Mouse (Mus musculus): Measurements from ENCODE around the gene Egr4. TPM values are rescaled to one million over a fixed set of nuclear protein-coding genes. Genes with fewer than 3 reads are reported as not detected.

Gene Egr4
- polyA plus RNA-seq (2016; fragmentation: Nextera tagmentation; extraction: Ambion mirVana), result not detected in 2 replicates

DNA sequence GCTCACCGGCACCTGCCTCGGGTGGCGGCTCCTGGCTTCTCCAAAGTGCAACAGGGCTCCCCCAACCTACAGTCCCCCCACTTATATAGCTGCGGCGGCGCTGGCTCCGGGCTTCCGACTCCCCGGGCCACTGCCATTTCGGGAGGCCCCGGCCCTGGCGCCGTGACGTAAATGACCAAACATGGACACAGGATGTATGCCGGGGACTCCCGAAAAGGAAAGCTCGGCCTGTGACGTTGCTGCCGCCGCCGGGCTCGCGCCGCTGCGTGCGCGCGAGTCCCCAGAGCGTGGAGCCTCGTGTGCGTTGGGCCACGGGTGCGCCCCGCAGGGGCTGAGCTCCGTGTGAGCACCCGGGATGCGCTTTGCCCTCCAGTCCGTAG is at the start of gene Egr4:
Gene Egr4, minus strand, starts transcription at position 59 of the 380 bp plus-strand sequence.
- peak within 1 kb of the TSS; percentile 46 for H3K4me3 ChIP-seq
- H3K9me3 ChIP-seq, result no peaks in the 10 kb centered on the region
- 0 out of 2 replicates have a peak within 1 kb of the TSS, but pooled peaks have one; percentile 21 for H3K9ac ChIP-seq (replicated peaks)
- ATAC-seq (ENCODE audit: low FRiP score, low read depth), result peak; percentile 17; the same call in 1 of the 2 replicates
- H3K27me3 ChIP-seq, result peaks cover 91% of the 10 kb centered on the region
- peak within 1 kb of the TSS; percentile 66 for H3K4me2 ChIP-seq (replicated peaks)
- H3K4me1 ChIP-seq, result peaks cover 36% of the 10 kb centered on the region
- no peak within 1 kb of the TSS for H3K27ac ChIP-seq (replicated peaks)
- H3K36me3 ChIP-seq, result no peaks in the 10 kb centered on the region
- under 1% methylated on average over 38 of the region's 38 CpGs for WGBS

DNA sequence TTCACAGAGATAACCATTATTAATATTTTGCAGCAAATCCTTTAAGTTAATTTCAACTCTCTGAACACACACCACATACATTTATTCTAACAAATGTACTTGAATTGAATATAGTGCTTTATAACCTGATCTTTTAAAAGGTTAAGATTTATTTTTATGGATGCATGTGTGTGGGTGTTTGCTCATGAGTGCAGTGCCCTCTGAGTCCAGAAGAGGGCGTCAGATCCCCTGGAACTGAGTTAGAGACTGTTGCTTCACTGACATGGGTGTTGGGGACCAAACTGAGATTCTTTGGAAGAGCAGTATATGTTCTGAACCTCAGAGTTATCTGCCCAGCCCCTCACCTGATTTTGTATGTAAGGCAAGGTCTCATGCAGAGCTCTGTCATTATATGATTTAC is 49.0 kb upstream of the Egr4 start:
- H3K4me2 ChIP-seq (replicated peaks), result no peak overlapping the region
- H3K4me3 ChIP-seq, result no peak overlapping the region
- no peak for ATAC-seq (ENCODE audit: low FRiP score, low read depth)
- H3K4me1 ChIP-seq, result no peaks in the 10 kb centered on the region
- H3K9me3 ChIP-seq, result no peaks in the 10 kb centered on the region
- H3K27ac ChIP-seq (replicated peaks), result no peak overlapping the region
- 28% methylated on average over 1 of the region's 1 CpGs for WGBS
- no peaks in the 10 kb centered on the region for H3K27me3 ChIP-seq
- no peaks in the 10 kb centered on the region for H3K36me3 ChIP-seq
- H3K9ac ChIP-seq (replicated peaks), result no peak overlapping the region

DNA sequence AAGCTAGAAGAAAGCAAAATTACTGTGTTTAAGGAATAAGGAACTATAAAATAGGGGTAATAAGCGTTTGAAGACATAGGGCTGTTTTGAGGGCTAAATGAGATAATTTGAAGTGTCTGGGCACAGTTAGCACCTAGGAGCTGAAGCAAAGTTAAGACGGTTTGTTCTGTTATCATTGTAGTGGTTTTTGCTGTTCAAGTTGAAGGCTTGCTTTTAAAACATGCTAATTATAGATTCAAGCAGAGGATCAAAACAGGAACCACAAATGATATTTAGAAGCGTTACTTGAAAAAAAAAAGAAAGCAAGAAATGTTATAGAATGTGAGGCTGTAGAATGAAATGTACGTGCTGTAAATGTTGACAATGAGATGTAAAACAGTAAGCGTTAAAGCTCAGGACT is 34.3 kb upstream of the Egr4 start:
- no peaks in the 10 kb centered on the region for H3K9me3 ChIP-seq
- H3K4me2 ChIP-seq (replicated peaks), result no peak overlapping the region
- H3K36me3 ChIP-seq, result no peaks in the 10 kb centered on the region
- H3K27me3 ChIP-seq, result no peaks in the 10 kb centered on the region
- H3K9ac ChIP-seq (replicated peaks), result no peak overlapping the region
- no peaks in the 10 kb centered on the region for H3K4me1 ChIP-seq
- WGBS, result 90% methylated on average over 5 of the region's 5 CpGs
- ATAC-seq (ENCODE audit: low FRiP score, low read depth), result no peak
- H3K4me3 ChIP-seq, result no peak overlapping the region
- no peak overlapping the region for H3K27ac ChIP-seq (replicated peaks)

DNA sequence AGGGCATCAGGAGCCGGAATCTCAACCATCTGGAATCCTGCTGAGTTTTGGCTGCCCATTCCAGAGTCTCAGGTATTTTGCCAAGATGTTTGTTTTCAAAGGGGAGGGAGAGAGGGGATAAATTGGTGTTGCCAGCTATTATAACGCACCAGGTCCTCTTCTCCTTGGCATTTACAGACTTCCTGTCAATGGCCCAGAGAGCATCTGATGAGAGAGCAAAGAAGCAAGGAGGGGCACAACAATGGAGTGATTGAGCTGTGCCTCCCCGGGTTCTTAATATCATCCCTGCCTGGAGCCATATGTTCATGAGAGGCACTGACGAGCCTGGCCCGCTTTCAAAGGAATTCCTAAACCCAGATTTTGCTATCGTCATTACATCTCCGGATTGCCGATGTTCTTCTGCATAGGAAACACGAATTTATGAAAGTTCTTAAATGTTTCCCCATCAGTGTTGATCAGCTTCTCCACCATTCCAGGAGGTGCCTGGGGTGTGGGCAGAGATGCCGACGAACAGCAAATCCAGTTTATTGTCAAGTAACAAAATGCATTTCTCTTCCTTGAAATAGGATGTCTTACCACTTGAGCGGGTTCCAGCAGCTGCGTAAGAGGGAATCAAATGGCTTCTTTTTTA is 31.0 kb upstream of the Egr4 start:
- H3K9ac ChIP-seq (replicated peaks), result no peak overlapping the region
- H3K4me1 ChIP-seq, result no peaks in the 10 kb centered on the region
- H3K27ac ChIP-seq (replicated peaks), result no peak overlapping the region
- H3K36me3 ChIP-seq, result no peaks in the 10 kb centered on the region
- no peak for ATAC-seq (ENCODE audit: low FRiP score, low read depth)
- H3K9me3 ChIP-seq, result no peaks in the 10 kb centered on the region
- H3K4me2 ChIP-seq (replicated peaks), result no peak overlapping the region
- 79% methylated on average over 13 of the region's 13 CpGs for WGBS
- no peaks in the 10 kb centered on the region for H3K27me3 ChIP-seq
- no peak overlapping the region for H3K4me3 ChIP-seq

DNA sequence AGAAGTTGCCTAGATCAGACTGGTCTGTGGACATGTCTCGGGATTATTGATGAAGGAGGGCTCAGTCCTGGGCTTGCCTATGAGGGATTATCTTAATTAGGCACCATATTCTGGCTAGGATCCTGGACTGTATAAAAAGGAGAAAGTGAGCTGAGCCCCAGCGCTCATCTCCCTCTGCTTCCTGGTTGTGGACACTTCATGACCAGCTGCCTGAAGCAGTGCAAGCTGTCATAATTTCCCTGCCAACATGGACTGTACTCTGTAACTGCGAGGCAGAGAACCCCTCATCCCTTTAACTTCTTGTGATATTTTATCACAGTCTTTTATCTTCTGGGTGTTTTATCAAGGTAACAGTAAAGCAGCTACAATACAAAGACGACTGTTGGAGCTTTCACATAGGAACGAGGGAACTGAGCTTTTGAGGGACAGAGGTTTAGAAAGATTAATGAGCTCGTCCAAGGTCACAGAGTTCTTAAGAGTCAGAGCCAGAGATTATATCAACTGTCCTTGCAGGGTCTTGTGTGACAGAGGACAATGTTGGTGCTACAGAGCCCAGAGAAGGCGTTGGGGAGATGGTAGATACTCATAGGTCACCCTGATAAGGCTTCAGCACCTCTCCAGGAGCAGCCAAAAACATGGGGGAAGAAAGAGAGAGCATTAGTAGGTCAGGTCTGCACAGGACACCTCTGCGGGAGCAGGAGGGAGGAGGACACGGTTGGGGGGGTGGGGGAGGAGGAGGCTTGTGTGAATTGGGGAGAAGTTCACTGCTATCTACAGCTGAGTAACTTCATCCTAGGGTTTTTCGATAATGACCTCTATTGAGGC is 30.2 kb upstream of the Egr4 start:
- H3K4me1 ChIP-seq, result no peaks in the 10 kb centered on the region
- H3K36me3 ChIP-seq, result no peaks in the 10 kb centered on the region
- no peak for ATAC-seq (ENCODE audit: low FRiP score, low read depth)
- H3K9ac ChIP-seq (replicated peaks), result no peak overlapping the region
- no peak overlapping the region for H3K4me2 ChIP-seq (replicated peaks)
- H3K4me3 ChIP-seq, result no peak overlapping the region
- H3K27me3 ChIP-seq, result no peaks in the 10 kb centered on the region
- H3K9me3 ChIP-seq, result no peaks in the 10 kb centered on the region
- 83% methylated on average over 10 of the region's 10 CpGs for WGBS
- no peak overlapping the region for H3K27ac ChIP-seq (replicated peaks)

DNA sequence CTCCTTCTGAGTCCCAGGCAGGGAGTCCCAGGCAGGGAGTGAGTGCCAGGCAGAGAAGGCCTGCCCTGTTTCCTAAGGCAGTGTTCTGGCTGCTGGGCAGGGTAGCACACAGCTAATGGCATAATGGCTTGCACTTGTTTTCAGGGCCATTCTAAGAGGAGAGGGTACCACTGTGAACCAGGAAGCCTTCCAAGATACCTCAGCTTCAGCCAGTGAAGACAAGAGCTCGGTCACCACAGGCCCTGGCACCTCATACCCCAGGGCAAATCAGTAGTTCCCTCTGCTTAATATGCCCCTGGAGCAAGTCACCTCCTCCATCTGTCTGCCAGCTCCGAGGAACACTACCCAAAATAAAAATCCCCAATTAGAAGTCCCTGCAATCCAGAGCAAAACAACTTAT is 9.4 kb upstream of the Egr4 start:
- WGBS, result 74% methylated on average over 2 of the region's 2 CpGs
- no peaks in the 10 kb centered on the region for H3K9me3 ChIP-seq

DNA sequence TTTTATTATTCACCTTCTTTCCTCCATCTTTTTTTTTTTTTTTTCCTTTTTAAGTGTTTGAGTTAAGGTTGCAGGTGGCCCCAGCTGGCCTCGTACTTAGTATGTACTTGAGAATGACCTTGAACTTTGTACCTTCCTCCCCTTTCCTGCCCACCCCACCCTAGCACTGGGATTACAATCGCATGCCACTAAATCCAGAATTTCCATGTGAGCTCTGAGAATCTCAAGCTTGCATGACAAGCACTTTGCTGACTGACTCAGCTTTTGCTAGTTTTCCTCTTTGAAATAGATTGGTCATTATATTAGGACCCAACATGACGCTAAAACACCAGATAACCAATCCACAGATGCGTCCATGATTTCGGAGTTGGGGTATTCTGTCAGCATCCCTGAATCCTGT is 8.6 kb upstream of the Egr4 start:
- Histone ChIP-seq H3K9me3 (no peaks in the 10 kb centered on the region), H3K4me1 (peaks cover 11% of the 10 kb centered on the region), H3K27me3 (peaks cover 7% of the 10 kb centered on the region), H3K9ac (replicated peaks) (no peak overlapping the region), H3K36me3 (no peaks in the 10 kb centered on the region), H3K4me3 (no peak overlapping the region), H3K4me2 (replicated peaks) (no peak overlapping the region), H3K27ac (replicated peaks) (no peak overlapping the region)
- ATAC-seq (ENCODE audit: low FRiP score, low read depth), result no peak
- WGBS, result 87% methylated on average over 5 of the region's 5 CpGs

More for the DNA sequence above, 9.4 kb upstream of the Egr4 start:
- no peak for ATAC-seq (ENCODE audit: low FRiP score, low read depth)
- no peak overlapping the region for H3K27ac ChIP-seq (replicated peaks)
- no peaks in the 10 kb centered on the region for H3K27me3 ChIP-seq
- no peak overlapping the region for H3K4me3 ChIP-seq
- no peak overlapping the region for H3K4me2 ChIP-seq (replicated peaks)
- no peak overlapping the region for H3K9ac ChIP-seq (replicated peaks)
- H3K36me3 ChIP-seq, result no peaks in the 10 kb centered on the region
- H3K4me1 ChIP-seq, result peaks cover 8% of the 10 kb centered on the region

DNA sequence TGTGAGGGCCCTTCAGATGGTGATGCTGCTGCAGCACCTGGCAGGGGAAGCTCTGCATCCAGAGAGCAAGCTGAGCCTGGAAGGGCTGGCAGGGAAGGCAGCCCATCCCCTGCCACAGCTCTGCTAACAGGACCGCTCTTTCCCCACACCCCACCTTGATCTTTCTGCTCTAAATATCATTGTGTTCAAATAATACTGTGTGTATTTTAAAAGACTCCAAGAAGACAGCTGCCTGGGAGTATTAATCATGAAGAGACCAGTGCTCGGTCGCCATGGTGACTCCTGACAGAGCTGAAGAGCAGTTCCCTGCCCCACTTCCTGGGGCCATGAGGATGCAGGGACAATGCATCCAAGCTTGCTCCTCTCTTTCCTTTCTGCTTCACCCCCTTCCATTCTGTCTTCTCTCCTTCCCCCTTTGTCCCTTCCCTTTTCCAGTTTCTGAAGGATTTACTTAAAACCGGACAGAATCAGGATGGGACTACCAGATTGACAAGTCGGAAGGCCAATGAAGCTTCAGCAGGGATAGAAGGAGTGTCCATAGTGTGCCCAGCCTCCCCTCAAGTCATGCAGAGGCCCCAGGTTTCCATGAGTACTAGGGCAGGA is 4.8 kb upstream of the Egr4 start:
- Histone ChIP-seq H3K4me1 (peaks cover 17% of the 10 kb centered on the region), H3K9ac (replicated peaks) (no peak overlapping the region), H3K4me3 (no peak overlapping the region), H3K27me3 (peaks cover 44% of the 10 kb centered on the region), H3K4me2 (replicated peaks) (peak overlapping the region; percentile 24), H3K36me3 (no peaks in the 10 kb centered on the region), H3K9me3 (no peaks in the 10 kb centered on the region), H3K27ac (replicated peaks) (0 out of 2 replicates have a peak overlapping the region, but pooled peaks have one; percentile 25)
- no peak for ATAC-seq (ENCODE audit: low FRiP score, low read depth)
- 39% methylated on average over 5 of the region's 5 CpGs for WGBS

DNA sequence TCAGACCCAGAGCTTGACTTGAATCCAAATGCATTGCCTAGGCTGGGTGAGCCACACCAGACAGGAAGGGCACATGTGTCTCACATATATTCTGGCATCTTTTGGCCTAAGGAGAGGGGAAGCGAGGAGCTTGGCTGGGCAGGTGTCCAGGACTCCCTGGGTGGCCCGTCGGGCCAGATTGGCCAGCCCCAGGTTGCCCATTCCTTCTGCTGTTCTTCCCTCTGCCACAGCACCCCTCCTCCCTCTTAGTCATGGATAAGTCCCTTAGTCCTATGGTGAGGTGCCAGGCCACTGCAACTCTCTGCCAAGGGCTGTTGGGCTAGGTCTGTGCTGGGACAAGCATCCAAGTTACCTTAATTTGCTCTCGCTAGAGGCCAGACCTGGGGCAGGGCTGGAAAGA is 2.6 kb upstream of the Egr4 start:
- peaks cover 37% of the 10 kb centered on the region for H3K4me1 ChIP-seq
- H3K4me2 ChIP-seq (replicated peaks), result no peak overlapping the region
- H3K4me3 ChIP-seq, result no peak overlapping the region
- no peaks in the 10 kb centered on the region for H3K36me3 ChIP-seq
- H3K27me3 ChIP-seq, result peaks cover 66% of the 10 kb centered on the region
- no peak for ATAC-seq (ENCODE audit: low FRiP score, low read depth)
- 89% methylated on average over 4 of the region's 4 CpGs for WGBS
- no peak overlapping the region for H3K27ac ChIP-seq (replicated peaks)
- H3K9me3 ChIP-seq, result no peaks in the 10 kb centered on the region
- no peak overlapping the region for H3K9ac ChIP-seq (replicated peaks)

DNA sequence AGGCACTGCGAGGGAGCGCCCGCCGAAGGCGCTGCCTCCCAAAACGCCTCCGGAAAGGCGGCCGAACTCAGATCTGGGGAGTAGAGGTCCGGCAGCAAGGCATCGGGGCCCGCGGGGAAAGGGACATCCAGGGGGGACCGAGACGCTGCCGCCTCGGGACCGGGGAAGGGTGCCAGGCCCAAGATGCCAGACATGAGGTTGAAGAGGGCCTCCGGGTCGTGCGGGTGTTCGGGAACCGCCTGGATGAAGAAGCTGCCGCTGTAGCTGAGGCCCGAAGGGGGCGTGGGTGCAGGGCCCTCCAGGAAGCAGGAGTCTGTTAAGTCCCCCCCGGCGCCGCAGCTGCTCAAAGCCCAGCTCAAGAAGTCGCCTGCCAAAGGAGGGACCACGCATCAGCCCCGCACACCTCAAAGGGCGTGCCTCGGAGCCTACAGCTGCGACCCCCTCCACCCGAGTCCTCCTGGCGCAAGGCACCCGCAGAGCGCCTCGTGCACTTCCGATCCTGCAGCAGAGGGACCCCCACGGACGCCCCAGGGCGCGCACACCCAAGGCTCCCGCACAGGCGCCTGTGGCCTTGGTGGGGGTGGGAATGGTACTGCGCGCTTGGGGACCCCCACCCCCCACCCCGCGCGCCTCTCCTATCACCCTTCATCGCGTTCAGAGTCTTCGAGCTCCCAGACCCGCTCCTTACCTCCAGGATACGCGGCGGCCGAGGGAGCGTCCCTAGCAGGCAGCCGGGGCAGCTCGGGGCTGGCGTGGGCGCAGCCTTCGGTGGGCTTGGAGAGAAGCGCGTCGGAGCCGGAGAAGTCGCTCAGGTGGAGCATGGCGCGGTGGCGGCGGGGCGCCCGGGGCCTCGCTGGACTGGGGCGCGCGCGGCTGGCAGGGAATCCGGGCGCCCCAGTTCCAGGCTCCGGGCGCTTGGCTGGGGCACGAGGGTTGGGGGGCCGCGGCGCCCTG is 535 bp downstream of the Egr4 start:
- Histone ChIP-seq H3K36me3 (no peaks in the 10 kb centered on the region), H3K9me3 (no peaks in the 10 kb centered on the region), H3K4me1 (peaks cover 30% of the 10 kb centered on the region), H3K4me2 (replicated peaks) (peak overlapping the region; percentile 66), H3K4me3 (peak overlapping the region; percentile 46), H3K27me3 (peaks cover 93% of the 10 kb centered on the region), H3K9ac (replicated peaks) (0 out of 2 replicates have a peak overlapping the region, but pooled peaks have one; percentile 21), H3K27ac (replicated peaks) (no peak overlapping the region)
- WGBS, result 1% methylated on average over 84 of the region's 90 CpGs
- peak; percentile 55 for ATAC-seq (ENCODE audit: low FRiP score, low read depth)

DNA sequence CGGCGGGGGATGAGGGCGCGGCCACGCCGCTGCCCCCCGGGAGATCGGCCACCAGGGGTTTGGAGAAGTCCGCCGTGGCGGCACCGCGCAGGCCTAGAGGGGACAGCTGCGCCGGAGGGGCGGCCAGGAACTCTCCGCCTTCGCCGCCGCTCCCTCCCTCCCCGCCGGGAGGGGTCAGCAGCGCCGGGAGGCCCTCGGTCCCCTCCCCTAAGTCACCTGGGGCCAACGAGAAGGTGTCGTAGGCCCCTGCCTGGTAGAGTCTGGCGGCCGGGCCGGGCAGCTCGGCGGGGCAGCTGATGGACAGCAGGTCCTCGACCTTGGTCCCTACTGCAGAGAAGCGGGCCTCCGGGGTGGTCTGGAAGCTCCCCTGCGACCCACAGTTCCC is 1.3 kb downstream of the Egr4 start:
- 0 out of 2 replicates have a peak, but pooled peaks have one; percentile 6 for ATAC-seq (ENCODE audit: low FRiP score, low read depth)
- under 1% methylated on average over 22 of the region's 36 CpGs for WGBS

More for the DNA sequence above, 1.3 kb downstream of the Egr4 start:
- H3K9me3 ChIP-seq, result no peaks in the 10 kb centered on the region
- peaks cover 87% of the 10 kb centered on the region for H3K27me3 ChIP-seq
- peak overlapping the region; percentile 66 for H3K4me2 ChIP-seq (replicated peaks)
- H3K36me3 ChIP-seq, result no peaks in the 10 kb centered on the region
- H3K4me1 ChIP-seq, result peaks cover 26% of the 10 kb centered on the region
- H3K4me3 ChIP-seq, result peak overlapping the region; percentile 46
- no peak overlapping the region for H3K9ac ChIP-seq (replicated peaks)
- H3K27ac ChIP-seq (replicated peaks), result no peak overlapping the region

Measured in midbrain, embryonic 12.5 days (tissue).